Mouse (Mus musculus): ENCODE results near the gene Rap1b. TPM values are rescaled to one million over a fixed set of nuclear protein-coding genes. Genes with fewer than 3 reads are reported as not detected.

Rap1b gene
- polyA plus RNA-seq, 1 experiment, result 54.9 TPM

GRCm38 (mm10) chr10:117795206-117795605 lies 50.6 kb downstream of the Rap1b start:
- no peak overlapping the region for H3K4me3 ChIP-seq (ENCODE audit: insufficient read depth, low read length)
- no peaks in the 10 kb centered on the region; the same call in 1 of the 2 replicates for H3K4me1 ChIP-seq (ENCODE audit: control insufficient read depth, insufficient read depth, low read length)
- H3K27ac ChIP-seq (ENCODE audit: insufficient read depth, low read length), result no peak overlapping the region
- TF ChIP-seq POLR2A (IDR thresholded peaks at IDR 0.05; ENCODE audit: extremely low read depth, insufficient read depth, low read length) (no peak), CTCF (IDR thresholded peaks at IDR 0.05; ENCODE audit: extremely low read depth, insufficient read depth, low read length) (no peak)

GRCm38 (mm10) chr10:117793436-117794030 lies 52.3 kb downstream of the Rap1b start:
- TF ChIP-seq CTCF (IDR thresholded peaks at IDR 0.05; ENCODE audit: extremely low read depth, insufficient read depth, low read length) (no peak), POLR2A (IDR thresholded peaks at IDR 0.05; ENCODE audit: extremely low read depth, insufficient read depth, low read length) (no peak)
- H3K4me3 ChIP-seq (ENCODE audit: insufficient read depth, low read length), result no peak overlapping the region
- H3K4me1 ChIP-seq (ENCODE audit: control insufficient read depth, insufficient read depth, low read length), result no peaks in the 10 kb centered on the region; the same call in 1 of the 2 replicates
- H3K27ac ChIP-seq (ENCODE audit: insufficient read depth, low read length), result no peak overlapping the region

DNA sequence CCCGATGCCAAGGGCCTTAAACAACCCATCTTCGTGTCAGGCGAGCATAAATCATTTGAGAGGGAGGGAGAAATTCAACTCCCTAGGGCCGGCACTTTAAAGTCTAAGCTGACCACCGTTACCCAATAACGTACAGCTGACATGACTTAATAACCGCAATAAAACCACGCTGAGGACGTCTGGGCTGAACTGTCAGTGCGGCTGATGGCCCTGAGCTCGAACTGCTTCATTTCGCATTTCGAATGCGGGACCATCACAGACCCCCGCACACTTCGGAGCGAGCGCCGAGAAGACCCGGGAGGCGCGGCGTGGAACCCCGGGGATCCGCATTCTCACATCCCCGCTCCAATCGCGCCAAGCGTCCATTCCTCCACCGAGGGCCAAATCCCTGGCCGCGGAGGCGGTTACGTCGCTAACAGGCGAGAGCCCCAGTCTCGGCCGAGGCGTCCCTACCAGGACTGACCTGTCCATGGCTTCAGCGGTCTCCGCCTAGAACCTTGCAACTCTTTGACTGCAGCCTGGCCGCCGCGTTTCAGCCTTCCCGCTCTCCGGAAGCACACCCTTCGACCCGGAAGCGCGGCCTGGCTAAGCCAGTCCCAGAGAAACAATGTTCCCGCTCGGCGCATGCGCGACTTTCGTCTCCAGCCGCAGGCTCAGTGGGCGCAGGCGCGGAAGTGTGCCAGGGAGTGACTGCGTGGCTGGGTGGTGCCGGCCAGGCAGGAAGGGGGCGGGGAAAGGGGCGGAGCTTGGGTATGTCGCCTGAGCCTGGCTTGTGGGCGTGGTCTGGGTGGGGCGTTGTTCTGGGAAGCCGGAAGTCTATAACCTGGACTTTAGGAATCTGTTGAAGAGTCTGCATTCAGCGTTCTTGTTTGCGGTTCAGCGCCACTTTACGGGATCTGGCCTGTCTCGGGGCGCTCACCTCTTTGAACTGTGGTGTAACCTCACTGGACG lies 53.4 kb downstream of the Rap1b start, which contains the start of gene Nup107:
Gene Nup107, minus strand, starts transcription at position 565 of the 951 bp plus-strand sequence.
- peak within 1 kb of the TSS; percentile 72 for H3K4me3 ChIP-seq (ENCODE audit: insufficient read depth, low read length)
- no peaks in the 10 kb centered on the region; the same call in 1 of the 2 replicates for H3K4me1 ChIP-seq (ENCODE audit: control insufficient read depth, insufficient read depth, low read length)
- H3K27ac ChIP-seq (ENCODE audit: insufficient read depth, low read length), result no peak within 1 kb of the TSS; the same call in 1 of the 2 replicates
- TF ChIP-seq POLR2A (IDR thresholded peaks at IDR 0.05; ENCODE audit: extremely low read depth, insufficient read depth, low read length) (peak; percentile 51; the same call in 1 of the 2 replicates), CTCF (IDR thresholded peaks at IDR 0.05; ENCODE audit: extremely low read depth, insufficient read depth, low read length) (no peak)

DNA sequence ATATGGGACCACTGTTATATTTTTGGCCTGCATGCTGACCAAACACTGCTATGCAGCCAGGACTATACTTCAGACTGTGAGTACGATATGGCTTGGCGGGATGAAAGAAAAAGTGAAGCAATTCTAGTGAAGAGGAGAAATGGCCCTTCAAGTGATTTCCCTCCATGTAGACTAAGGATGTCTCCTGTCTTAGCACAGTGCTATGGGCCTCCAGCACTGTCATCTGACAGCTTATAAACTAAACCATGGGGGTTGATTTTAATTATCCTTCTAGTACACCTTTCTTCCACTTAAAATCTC lies 54.7 kb downstream of the Rap1b start:
- H3K4me1 ChIP-seq (ENCODE audit: control insufficient read depth, insufficient read depth, low read length), result no peaks in the 10 kb centered on the region; the same call in 1 of the 2 replicates
- no peak overlapping the region for H3K27ac ChIP-seq (ENCODE audit: insufficient read depth, low read length)
- H3K4me3 ChIP-seq (ENCODE audit: insufficient read depth, low read length), result no peak overlapping the region
- TF ChIP-seq CTCF (IDR thresholded peaks at IDR 0.05; ENCODE audit: extremely low read depth, insufficient read depth, low read length) (no peak), POLR2A (IDR thresholded peaks at IDR 0.05; ENCODE audit: extremely low read depth, insufficient read depth, low read length) (no peak)

DNA sequence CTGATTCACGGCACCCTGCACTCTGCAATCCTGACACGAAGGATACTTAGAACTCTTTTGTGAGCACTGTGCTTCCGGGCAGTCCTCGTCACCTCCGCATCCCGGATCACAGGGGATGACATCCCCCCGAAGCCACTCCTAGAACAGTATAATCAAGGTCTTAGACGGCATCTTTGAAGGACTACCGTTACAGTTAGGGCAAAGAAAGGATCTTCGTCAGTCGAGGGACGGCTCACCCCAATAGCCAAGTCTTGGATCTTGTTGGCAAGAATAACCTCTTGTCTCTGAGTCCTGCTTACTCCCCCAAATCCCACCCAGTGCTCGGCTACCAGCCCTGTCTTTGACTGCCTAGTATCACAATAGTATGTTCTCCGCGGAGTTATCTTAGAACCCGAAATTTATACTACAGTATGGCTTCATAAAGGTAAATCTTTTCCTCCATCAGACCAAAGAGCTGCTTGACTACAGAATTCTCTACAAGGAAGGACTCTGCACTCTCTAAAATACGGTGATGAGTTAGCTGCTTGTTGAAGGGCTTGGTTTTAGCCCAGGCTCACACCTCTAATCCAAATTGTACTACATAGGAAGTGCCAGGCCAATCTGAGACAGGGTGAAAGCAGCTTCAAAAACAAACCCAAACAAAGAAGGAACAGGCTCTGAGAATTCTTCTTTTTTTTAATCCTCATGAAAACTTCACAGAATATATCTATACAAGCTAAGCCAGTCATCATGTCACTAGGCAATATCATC lies 55.2 kb downstream of the Rap1b start:
- H3K4me3 ChIP-seq (ENCODE audit: insufficient read depth, low read length), result no peak overlapping the region
- TF ChIP-seq POLR2A (IDR thresholded peaks at IDR 0.05; ENCODE audit: extremely low read depth, insufficient read depth, low read length) (no peak), CTCF (IDR thresholded peaks at IDR 0.05; ENCODE audit: extremely low read depth, insufficient read depth, low read length) (no peak)
- H3K4me1 ChIP-seq (ENCODE audit: control insufficient read depth, insufficient read depth, low read length), result no peaks in the 10 kb centered on the region; the same call in 1 of the 2 replicates
- H3K27ac ChIP-seq (ENCODE audit: insufficient read depth, low read length), result no peak overlapping the region

DNA sequence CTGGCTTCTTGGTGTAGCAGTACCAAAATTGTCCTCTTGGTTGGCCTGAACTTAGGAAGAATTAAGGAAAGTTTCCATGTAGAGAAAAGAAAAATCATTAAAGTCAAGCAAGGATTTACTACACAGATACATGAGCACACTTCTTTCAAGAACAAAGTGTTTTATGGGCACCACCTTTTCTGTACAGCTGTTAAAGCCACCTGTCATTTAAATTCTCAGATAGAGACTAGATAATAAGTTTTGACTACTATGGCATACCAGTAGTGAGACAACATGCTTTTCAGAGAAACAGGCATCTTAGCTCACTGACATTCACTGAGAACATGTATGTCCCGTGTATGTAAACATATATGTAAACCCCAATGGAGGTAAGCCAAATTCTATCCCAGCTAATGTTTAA lies 55.8 kb downstream of the Rap1b start:
- H3K4me1 ChIP-seq (ENCODE audit: control insufficient read depth, insufficient read depth, low read length), result no peaks in the 10 kb centered on the region; the same call in 1 of the 2 replicates
- H3K27ac ChIP-seq (ENCODE audit: insufficient read depth, low read length), result no peak overlapping the region
- H3K4me3 ChIP-seq (ENCODE audit: insufficient read depth, low read length), result no peak overlapping the region
- TF ChIP-seq CTCF (IDR thresholded peaks at IDR 0.05; ENCODE audit: extremely low read depth, insufficient read depth, low read length) (no peak), POLR2A (IDR thresholded peaks at IDR 0.05; ENCODE audit: extremely low read depth, insufficient read depth, low read length) (no peak)

- TF ChIP-seq CTCF (IDR thresholded peaks at IDR 0.05; ENCODE audit: extremely low read depth, insufficient read depth, low read length) (no peak), POLR2A (IDR thresholded peaks at IDR 0.05; ENCODE audit: extremely low read depth, insufficient read depth, low read length) (no peak)
- Histone ChIP-seq H3K27ac (ENCODE audit: insufficient read depth, low read length) (no peak overlapping the region), H3K4me3 (ENCODE audit: insufficient read depth, low read length) (no peak overlapping the region), H3K4me1 (ENCODE audit: control insufficient read depth, insufficient read depth, low read length) (no peaks in the 10 kb centered on the region)
These were observed 61.2 kb downstream of the Rap1b start for GRCm38 (mm10) chr10:117784646-117785045.

GRCm38 (mm10) chr10:117783786-117784420 lies 61.9 kb downstream of the Rap1b start:
- TF ChIP-seq CTCF (IDR thresholded peaks at IDR 0.05; ENCODE audit: extremely low read depth, insufficient read depth, low read length) (no peak), POLR2A (IDR thresholded peaks at IDR 0.05; ENCODE audit: extremely low read depth, insufficient read depth, low read length) (no peak)
- Histone ChIP-seq H3K4me3 (ENCODE audit: insufficient read depth, low read length) (no peak overlapping the region), H3K27ac (ENCODE audit: insufficient read depth, low read length) (no peak overlapping the region), H3K4me1 (ENCODE audit: control insufficient read depth, insufficient read depth, low read length) (no peaks in the 10 kb centered on the region)
